Mouse (Mus musculus) embryonic facial prominence, embryonic 14.5 days (tissue): Measurements from ENCODE around the gene Sipa1l1. TPM values are rescaled to one million over a fixed set of nuclear protein-coding genes. Genes with fewer than 3 reads are reported as not detected.

Experiments used
- ATAC-seq: fragments of 200-750 bp; cut with Nextera tagmentation; 2 replicates; pipeline ENCODE4 v1.8.0; 2017; ENCODE audit warnings: low read depth, moderate number of reproducible peaks, moderate TSS enrichment
- DNase-seq: peaks from one replicate; pipeline ENCODE4 v3.0.0-alpha.2; 2015; ENCODE audit warnings: low spot score
- H3K27ac ChIP-seq: fragments of 300-500 bp; sonication (generic); replicated peaks from 2 replicates; pipeline ENCODE4 v1.5.1; 2014; ENCODE audit warnings: low read depth, mild to moderate bottlenecking, low read length, moderate library complexity
- H3K27me3 ChIP-seq: fragments of 300-500 bp; sonication (generic); replicated peaks from 2 replicates; pipeline ENCODE4 v1.6.1; 2014; ENCODE audit warnings: low read length; ENCODE audit not compliant: control insufficient read depth, insufficient read depth
- H3K36me3 ChIP-seq: fragments of 300-500 bp; sonication (generic); 2 replicates; pipeline ENCODE4 v1.6.1; 2014; ENCODE audit warnings: low read length, mixed read lengths; ENCODE audit not compliant: control insufficient read depth, insufficient read depth
- H3K4me1 ChIP-seq: fragments of 300-500 bp; sonication (generic); 2 replicates; pipeline ENCODE4 v1.6.1; 2014; ENCODE audit warnings: antibody characterized with exemption, low read length; ENCODE audit not compliant: control insufficient read depth, insufficient read depth
- H3K4me2 ChIP-seq: fragments of 300-500 bp; sonication (generic); 2 replicates; pipeline ENCODE4 v1.6.1; 2014; ENCODE audit warnings: low read depth, mild to moderate bottlenecking, low read length, moderate library complexity, mixed read lengths
- H3K4me3 ChIP-seq: fragments of 300-500 bp; sonication (generic); 2 replicates; pipeline ENCODE4 v1.5.1; 2014; ENCODE audit warnings: low read depth, mild to moderate bottlenecking, low read length
- H3K9ac ChIP-seq: fragments of 300-500 bp; sonication (generic); 2 replicates; pipeline ENCODE4 v1.6.1; 2014; ENCODE audit warnings: low read depth, mild to moderate bottlenecking, low read length, moderate library complexity, mixed read lengths
- H3K9me3 ChIP-seq: fragments of 300-500 bp; sonication (generic); 2 replicates; pipeline ENCODE4 v1.6.1; 2016; ENCODE audit warnings: low read length; ENCODE audit not compliant: control insufficient read depth
- WGBS: fragments of 180-500 bp; shearing (Covaris S2); extraction: QIAGEN DNeasy Blood & Tissue Kit; methylation state at CpG from one replicate; pipeline ENCODE4 v1.1.7; 2014; 5-methylcytosine and 5-hydroxymethylcytosine counted together
- polyA plus RNA-seq: library from polyadenylated mRNA; unstranded; fragments of >200 nt; fragmentation: Nextera tagmentation; extraction: Ambion mirVana; gene quantifications from 2 replicates; pipeline ENCODE4 v1.2.1, GENCODE M21; 2014

Gene Sipa1l1
- polyA plus RNA-seq, 1 experiment from 2014 or later = 23.8 TPM

GRCm38 (mm10) chr12:82397193-82397592 is 228.1 kb downstream of the Sipa1l1 start:
- Histone ChIP-seq H3K4me3 (no peak overlapping the region), H3K9ac (no peak overlapping the region), H3K27ac (no peak overlapping the region), H3K36me3 (0 out of 2 replicates have a peak, but pooled peaks cover 4% of the 10 kb centered on the region), H3K4me2 (no peak overlapping the region), H3K27me3 (no peaks in the 10 kb centered on the region), H3K4me1 (0 out of 2 replicates have a peak, but pooled peaks cover 9% of the 10 kb centered on the region), H3K9me3 (no peaks in the 10 kb centered on the region)
- ATAC-seq (no peak), DNase-seq (no peak)
- 86% methylated on average over 8 of the region's 8 CpGs for WGBS

GRCm38 (mm10) chr12:82397751-82398150 is 228.6 kb downstream of the Sipa1l1 start:
- Histone ChIP-seq H3K27me3 (no peaks in the 10 kb centered on the region), H3K4me1 (0 out of 2 replicates have a peak, but pooled peaks cover 9% of the 10 kb centered on the region), H3K9me3 (no peaks in the 10 kb centered on the region), H3K36me3 (0 out of 2 replicates have a peak, but pooled peaks cover 6% of the 10 kb centered on the region), H3K27ac (no peak overlapping the region), H3K9ac (no peak overlapping the region), H3K4me2 (no peak overlapping the region), H3K4me3 (no peak overlapping the region)
- DNase-seq = peak; percentile 67
- ATAC-seq = no peak
- WGBS = 55% methylated on average over 9 of the region's 9 CpGs

GRCm38 (mm10) chr12:82398926-82399325 is 229.8 kb downstream of the Sipa1l1 start:
- H3K27ac ChIP-seq = no peak overlapping the region
- DNase-seq = no peak
- H3K4me1 ChIP-seq = 0 out of 2 replicates have a peak, but pooled peaks cover 7% of the 10 kb centered on the region
- no peak for ATAC-seq
- H3K4me2 ChIP-seq = no peak overlapping the region
- no peaks in the 10 kb centered on the region for H3K9me3 ChIP-seq
- H3K4me3 ChIP-seq = no peak overlapping the region
- peaks cover 16% of the 10 kb centered on the region; the same call in 1 of the 2 replicates for H3K36me3 ChIP-seq
- WGBS = 93% methylated on average over 2 of the region's 2 CpGs
- no peak overlapping the region for H3K9ac ChIP-seq
- no peaks in the 10 kb centered on the region for H3K27me3 ChIP-seq

GRCm38 (mm10) chr12:82399971-82400720 is 231.0 kb downstream of the Sipa1l1 start:
- no peak overlapping the region for H3K9ac ChIP-seq

GRCm38 (mm10) chr12:82400783-82401182 is 231.7 kb downstream of the Sipa1l1 start:
- ATAC-seq = no peak
- Histone ChIP-seq H3K4me2 (no peak overlapping the region), H3K36me3 (peaks cover 16% of the 10 kb centered on the region; the same call in 1 of the 2 replicates), H3K9me3 (no peaks in the 10 kb centered on the region), H3K4me1 (no peaks in the 10 kb centered on the region), H3K4me3 (no peak overlapping the region), H3K27ac (no peak overlapping the region), H3K9ac (no peak overlapping the region), H3K27me3 (no peaks in the 10 kb centered on the region)
- WGBS = 52% methylated on average over 7 of the region's 7 CpGs
- DNase-seq = no peak

More at GRCm38 (mm10) chr12:82399971-82400720, 231.0 kb downstream of the Sipa1l1 start:
- Histone ChIP-seq H3K27me3 (no peaks in the 10 kb centered on the region), H3K4me3 (no peak overlapping the region), H3K9me3 (no peaks in the 10 kb centered on the region), H3K27ac (no peak overlapping the region), H3K36me3 (peaks cover 16% of the 10 kb centered on the region; the same call in 1 of the 2 replicates), H3K4me1 (0 out of 2 replicates have a peak, but pooled peaks cover 2% of the 10 kb centered on the region), H3K4me2 (no peak overlapping the region)
- WGBS = 82% methylated on average over 6 of the region's 6 CpGs
- ATAC-seq (no peak), DNase-seq (no peak)

GRCm38 (mm10) chr12:82401440-82401839 is 232.3 kb downstream of the Sipa1l1 start:
- WGBS = 53% methylated on average over 4 of the region's 4 CpGs
- DNase-seq (no peak), ATAC-seq (no peak)
- H3K27ac ChIP-seq = no peak overlapping the region
- no peaks in the 10 kb centered on the region for H3K4me1 ChIP-seq
- no peaks in the 10 kb centered on the region for H3K9me3 ChIP-seq
- H3K36me3 ChIP-seq = peaks cover 16% of the 10 kb centered on the region; the same call in 1 of the 2 replicates
- no peak overlapping the region for H3K4me3 ChIP-seq
- H3K27me3 ChIP-seq = no peaks in the 10 kb centered on the region
- H3K4me2 ChIP-seq = no peak overlapping the region
- no peak overlapping the region for H3K9ac ChIP-seq

- no peak overlapping the region for H3K9ac ChIP-seq
- H3K36me3 ChIP-seq = peaks cover 13% of the 10 kb centered on the region; the same call in 1 of the 2 replicates
- no peaks in the 10 kb centered on the region for H3K9me3 ChIP-seq
- H3K27ac ChIP-seq = no peak overlapping the region
- ATAC-seq (no peak), DNase-seq (no peak)
- no peak overlapping the region for H3K4me2 ChIP-seq
- 75% methylated on average over 9 of the region's 9 CpGs for whole genome bisulfite sequencing
- H3K4me3 ChIP-seq = no peak overlapping the region
- peaks cover 8% of the 10 kb centered on the region for H3K4me1 ChIP-seq
- no peaks in the 10 kb centered on the region for H3K27me3 ChIP-seq
These were observed 233.5 kb downstream of the Sipa1l1 start for GRCm38 (mm10) chr12:82402635-82403034.

- H3K4me2 ChIP-seq = no peak overlapping the region
- DNase-seq (peak; percentile 62), ATAC-seq (no peak)
- no peaks in the 10 kb centered on the region for H3K27me3 ChIP-seq
- peak overlapping the region; percentile 34; the same call in 1 of the 2 replicates for H3K27ac ChIP-seq
- 51% methylated on average over 5 of the region's 5 CpGs for WGBS
- H3K4me3 ChIP-seq = no peak overlapping the region
- peaks cover 15% of the 10 kb centered on the region for H3K36me3 ChIP-seq
- H3K9ac ChIP-seq = no peak overlapping the region
- H3K4me1 ChIP-seq = peaks cover 30% of the 10 kb centered on the region
- no peaks in the 10 kb centered on the region for H3K9me3 ChIP-seq
These were observed 238.6 kb downstream of the Sipa1l1 start for GRCm38 (mm10) chr12:82407531-82408255.
